Mouse (Mus musculus): ENCODE results near the gene Pdlim5. TPM values are rescaled to one million over a fixed set of nuclear protein-coding genes. Genes with fewer than 3 reads are reported as not detected.

The Pdlim5 gene
- polyA plus RNA-seq, 1 experiment from 2014 or later = 24.0 TPM

- Histone ChIP-seq H3K27ac (no peak overlapping the region), H3K79me2 (ENCODE audit: inconsistent target) (no peaks in the 10 kb centered on the region), H3K4me3 (ENCODE audit: inconsistent target) (no peak overlapping the region), H3K36me3 (ENCODE audit: inconsistent target) (no peaks in the 10 kb centered on the region)
- 79% methylated on average over 1 of the region's 1 CpGs for WGBS (ENCODE audit: missing documents)
These were observed 28.6 kb upstream of the Pdlim5 start for GRCm38 (mm10) chr3:142424134-142424533.

- Histone ChIP-seq H3K36me3 (ENCODE audit: inconsistent target) (no peaks in the 10 kb centered on the region), H3K27ac (no peak overlapping the region)
- WGBS (ENCODE audit: missing documents) = 85% methylated on average over 4 of the region's 4 CpGs
These were observed 28.0 kb upstream of the Pdlim5 start for GRCm38 (mm10) chr3:142423501-142423917.

GRCm38 (mm10) chr3:142422229-142422628 is 26.7 kb upstream of the Pdlim5 start:
- H3K79me2 ChIP-seq (ENCODE audit: inconsistent target) = no peaks in the 10 kb centered on the region
- H3K27ac ChIP-seq = no peak overlapping the region
- H3K36me3 ChIP-seq (ENCODE audit: inconsistent target) = no peaks in the 10 kb centered on the region
- no peak overlapping the region for H3K4me3 ChIP-seq (ENCODE audit: inconsistent target)
- WGBS (ENCODE audit: missing documents) = 98% methylated on average over 4 of the region's 4 CpGs

More at GRCm38 (mm10) chr3:142423501-142423917, 28.0 kb upstream of the Pdlim5 start:
- no peaks in the 10 kb centered on the region for H3K79me2 ChIP-seq (ENCODE audit: inconsistent target)
- no peak overlapping the region for H3K4me3 ChIP-seq (ENCODE audit: inconsistent target)

DNA sequence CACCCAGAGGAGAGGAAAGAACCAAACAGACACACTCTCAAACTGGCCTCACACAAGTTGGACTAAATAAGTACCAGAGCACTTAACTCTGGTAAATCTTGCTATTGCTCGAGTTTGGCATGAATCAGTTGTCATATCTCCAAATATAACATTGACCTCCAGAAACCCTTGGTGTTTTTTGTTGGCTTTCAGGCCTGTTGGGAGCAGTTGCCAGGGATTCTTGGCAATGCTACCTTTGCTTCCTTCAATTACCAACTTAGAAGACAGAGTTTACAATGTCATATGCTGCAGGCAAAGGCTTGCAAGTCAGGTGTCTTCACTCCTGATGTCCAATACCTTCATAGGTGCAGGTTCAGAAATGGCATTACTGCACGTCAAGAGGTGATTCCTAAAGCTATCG is 26.0 kb upstream of the Pdlim5 start:
- no peak overlapping the region for H3K27ac ChIP-seq
- no peaks in the 10 kb centered on the region for H3K36me3 ChIP-seq (ENCODE audit: inconsistent target)
- H3K4me3 ChIP-seq (ENCODE audit: inconsistent target) = no peak overlapping the region
- H3K79me2 ChIP-seq (ENCODE audit: inconsistent target) = no peaks in the 10 kb centered on the region
- 98% methylated on average over 3 of the region's 3 CpGs for WGBS (ENCODE audit: missing documents)

GRCm38 (mm10) chr3:142417996-142418395 is 22.5 kb upstream of the Pdlim5 start:
- 87% methylated on average over 3 of the region's 3 CpGs for WGBS (ENCODE audit: missing documents)
- H3K79me2 ChIP-seq (ENCODE audit: inconsistent target) = no peaks in the 10 kb centered on the region
- H3K4me3 ChIP-seq (ENCODE audit: inconsistent target) = no peak overlapping the region
- H3K36me3 ChIP-seq (ENCODE audit: inconsistent target) = no peaks in the 10 kb centered on the region
- no peak overlapping the region for H3K27ac ChIP-seq

DNA sequence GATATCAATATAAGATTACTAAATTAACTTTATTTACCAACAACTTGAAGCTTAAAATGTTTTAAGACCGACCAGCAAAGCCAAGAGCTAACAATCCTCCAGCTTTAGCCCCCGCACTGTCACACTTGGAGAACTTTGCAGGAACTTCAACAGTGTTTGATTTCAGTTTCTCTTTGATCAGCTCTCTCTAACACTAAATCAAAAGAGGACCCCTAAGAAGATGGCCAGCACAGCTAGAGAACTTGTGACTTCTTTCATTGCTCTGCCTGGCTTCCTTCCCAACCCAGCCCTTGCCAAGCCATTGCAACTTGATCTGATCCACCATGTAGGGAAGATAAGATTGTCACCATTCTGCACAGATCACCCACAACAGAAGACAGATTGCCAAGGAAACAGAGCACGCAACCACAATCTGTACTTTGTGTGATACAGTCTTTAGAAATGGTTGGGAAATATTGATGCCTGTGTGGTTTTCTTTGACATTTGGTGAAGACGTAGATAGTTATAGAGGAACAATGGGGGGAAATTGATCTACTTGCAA is 17.9 kb upstream of the Pdlim5 start:
- H3K36me3 ChIP-seq (ENCODE audit: inconsistent target) = no peaks in the 10 kb centered on the region
- 73% methylated on average over 4 of the region's 4 CpGs for WGBS (ENCODE audit: missing documents)
- no peaks in the 10 kb centered on the region for H3K79me2 ChIP-seq (ENCODE audit: inconsistent target)
- no peak overlapping the region for H3K27ac ChIP-seq
- H3K4me3 ChIP-seq (ENCODE audit: inconsistent target) = no peak overlapping the region

GRCm38 (mm10) chr3:142410930-142411329 is 15.4 kb upstream of the Pdlim5 start:
- H3K4me3 ChIP-seq (ENCODE audit: inconsistent target) = no peak overlapping the region
- H3K36me3 ChIP-seq (ENCODE audit: inconsistent target) = no peaks in the 10 kb centered on the region
- H3K79me2 ChIP-seq (ENCODE audit: inconsistent target) = no peaks in the 10 kb centered on the region
- no peak overlapping the region for H3K27ac ChIP-seq

DNA sequence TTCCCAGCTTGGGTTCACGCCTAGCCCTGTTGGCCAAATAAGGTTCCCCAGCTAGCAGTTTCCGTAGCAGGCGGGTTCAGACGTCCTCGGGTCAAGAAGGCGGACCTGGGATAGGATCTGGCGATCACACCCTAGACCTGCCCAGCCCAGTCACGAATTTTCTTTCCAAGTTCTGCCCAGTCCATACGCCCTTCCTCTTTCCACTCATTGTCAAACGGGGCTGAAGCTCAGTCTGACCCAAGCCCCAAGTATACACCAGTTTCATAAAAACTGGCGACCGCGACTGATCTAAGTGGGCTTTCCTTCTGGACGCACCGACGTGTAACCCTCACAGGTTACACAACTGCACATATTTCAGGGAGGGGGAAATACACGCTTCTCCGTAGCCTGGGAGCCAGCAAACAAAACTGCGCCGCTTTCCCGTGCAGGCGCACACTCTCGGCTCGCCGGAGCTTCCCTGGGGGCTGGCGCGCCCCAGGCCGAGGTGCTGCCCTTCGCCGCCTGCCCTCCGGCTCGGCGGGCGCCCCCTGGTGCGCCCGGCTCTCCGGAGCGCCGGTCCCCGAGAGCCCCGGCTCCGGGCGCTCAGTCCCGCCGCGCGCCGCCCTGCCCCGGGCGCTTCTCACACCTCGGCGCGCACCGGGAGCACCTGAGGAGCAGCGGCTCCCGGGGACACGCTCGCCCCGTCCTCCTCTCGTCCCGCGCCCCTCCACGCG is 544 bp downstream of the Pdlim5 start:
- peaks cover 8% of the 10 kb centered on the region; the same call in 1 of the 2 replicates for H3K36me3 ChIP-seq (ENCODE audit: inconsistent target)
- H3K4me3 ChIP-seq (ENCODE audit: inconsistent target) = peak overlapping the region; percentile 62
- WGBS (ENCODE audit: missing documents) = under 1% methylated on average over 54 of the region's 64 CpGs
- peaks cover 42% of the 10 kb centered on the region for H3K79me2 ChIP-seq (ENCODE audit: inconsistent target)
- H3K27ac ChIP-seq = peak overlapping the region; percentile 88

- peak overlapping the region; percentile 62 for H3K4me3 ChIP-seq (ENCODE audit: inconsistent target)
- peak overlapping the region; percentile 88 for H3K27ac ChIP-seq
- 13% methylated on average over 9 of the region's 9 CpGs for WGBS (ENCODE audit: missing documents)
- peaks cover 8% of the 10 kb centered on the region; the same call in 1 of the 2 replicates for H3K36me3 ChIP-seq (ENCODE audit: inconsistent target)
- H3K79me2 ChIP-seq (ENCODE audit: inconsistent target) = peaks cover 51% of the 10 kb centered on the region
These were observed 1.5 kb downstream of the Pdlim5 start for GRCm38 (mm10) chr3:142394000-142394411.

DNA sequence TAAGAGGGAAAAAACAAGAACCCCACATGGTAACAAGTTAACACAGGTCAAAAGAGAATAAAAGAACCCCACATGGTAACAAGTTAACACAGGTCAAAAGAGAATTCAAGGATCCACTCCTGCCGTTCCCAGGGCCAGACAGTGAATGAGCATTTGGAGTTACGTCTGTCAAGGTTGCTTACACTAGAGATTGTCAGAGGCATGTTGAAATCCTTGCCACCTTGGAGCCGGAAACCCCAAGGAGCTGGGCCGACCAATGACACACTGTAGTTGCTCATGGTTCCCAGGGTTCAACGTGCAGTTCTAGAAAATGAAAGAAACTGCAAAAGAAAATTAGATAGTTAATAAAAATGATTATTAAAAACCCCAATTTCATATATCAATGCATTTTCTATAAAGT is 4.0 kb downstream of the Pdlim5 start:
- Histone ChIP-seq H3K79me2 (ENCODE audit: inconsistent target) (peaks cover 74% of the 10 kb centered on the region), H3K36me3 (ENCODE audit: inconsistent target) (peaks cover 11% of the 10 kb centered on the region; the same call in 1 of the 2 replicates), H3K4me3 (ENCODE audit: inconsistent target) (no peak overlapping the region), H3K27ac (no peak overlapping the region)
- WGBS (ENCODE audit: missing documents) = 90% methylated on average over 5 of the region's 5 CpGs

- peaks cover 85% of the 10 kb centered on the region for H3K79me2 ChIP-seq (ENCODE audit: inconsistent target)
- H3K4me3 ChIP-seq (ENCODE audit: inconsistent target) = no peak overlapping the region
- 100% methylated on average over 2 of the region's 2 CpGs for whole genome bisulfite sequencing (ENCODE audit: missing documents)
- H3K27ac ChIP-seq = no peak overlapping the region
- peaks cover 13% of the 10 kb centered on the region; the same call in 1 of the 2 replicates for H3K36me3 ChIP-seq (ENCODE audit: inconsistent target)
These were observed 5.2 kb downstream of the Pdlim5 start for GRCm38 (mm10) chr3:142390288-142390687.

DNA sequence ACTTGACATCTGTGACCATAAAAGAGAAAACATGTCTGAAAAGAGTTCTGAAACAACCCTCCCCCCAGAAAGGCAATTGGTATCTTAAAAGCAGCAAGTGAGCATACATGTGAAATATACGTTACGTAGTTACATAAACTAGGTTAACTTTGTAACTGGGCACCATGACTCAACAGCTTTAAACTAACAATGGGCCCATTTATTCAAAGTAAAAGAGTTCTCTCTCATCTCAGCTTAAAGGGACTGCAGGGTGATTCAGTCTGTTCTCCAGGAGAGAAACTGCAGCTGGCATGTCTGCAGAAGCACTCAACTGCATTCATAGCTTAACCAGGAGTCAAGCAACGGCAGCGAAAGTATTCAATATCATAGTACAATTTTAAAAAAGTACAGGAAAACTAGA is 7.3 kb downstream of the Pdlim5 start:
- H3K27ac ChIP-seq = no peak overlapping the region
- WGBS (ENCODE audit: missing documents) = 93% methylated on average over 4 of the region's 4 CpGs
- H3K36me3 ChIP-seq (ENCODE audit: inconsistent target) = peaks cover 17% of the 10 kb centered on the region; the same call in 1 of the 2 replicates
- peaks cover 96% of the 10 kb centered on the region for H3K79me2 ChIP-seq (ENCODE audit: inconsistent target)
- H3K4me3 ChIP-seq (ENCODE audit: inconsistent target) = no peak overlapping the region

- WGBS (ENCODE audit: missing documents) = 98% methylated on average over 4 of the region's 4 CpGs
- H3K4me3 ChIP-seq (ENCODE audit: inconsistent target) = no peak overlapping the region
- H3K79me2 ChIP-seq (ENCODE audit: inconsistent target) = peaks cover 96% of the 10 kb centered on the region
These were observed 9.0 kb downstream of the Pdlim5 start for GRCm38 (mm10) chr3:142386505-142386904.

GRCm38 (mm10) chr3:142385690-142386089 is 9.8 kb downstream of the Pdlim5 start:
- Histone ChIP-seq H3K27ac (no peak overlapping the region), H3K4me3 (ENCODE audit: inconsistent target) (no peak overlapping the region), H3K36me3 (ENCODE audit: inconsistent target) (0 out of 2 replicates have a peak, but pooled peaks cover 12% of the 10 kb centered on the region), H3K79me2 (ENCODE audit: inconsistent target) (peaks cover 96% of the 10 kb centered on the region)
- no CpG with 5 or more reads among the region's 2 CpGs for WGBS (ENCODE audit: missing documents)

More at GRCm38 (mm10) chr3:142386505-142386904, 9.0 kb downstream of the Pdlim5 start:
- Histone ChIP-seq H3K27ac (no peak overlapping the region), H3K36me3 (ENCODE audit: inconsistent target) (peaks cover 18% of the 10 kb centered on the region; the same call in 1 of the 2 replicates)

- H3K79me2 ChIP-seq (ENCODE audit: inconsistent target) = peaks cover 94% of the 10 kb centered on the region
- 100% methylated on average over 1 of the region's 1 CpGs for WGBS (ENCODE audit: missing documents)
- H3K27ac ChIP-seq = no peak overlapping the region
- H3K36me3 ChIP-seq (ENCODE audit: inconsistent target) = no peaks in the 10 kb centered on the region
- H3K4me3 ChIP-seq (ENCODE audit: inconsistent target) = no peak overlapping the region
These were observed 18.9 kb downstream of the Pdlim5 start for GRCm38 (mm10) chr3:142376638-142377037.

All from macrophage (primary cell).